Mouse (Mus musculus): ENCODE measurements around the gene Fan1. TPM values are rescaled to one million over a fixed set of nuclear protein-coding genes. Genes with fewer than 3 reads are reported as not detected.

Fan1 gene
- polyA plus RNA-seq, 1 experiment from 2014 or later, result 7.6 TPM

GRCm38 (mm10) chr7:64321125-64321524 lies 52.8 kb downstream of the Fan1 start:
- ATAC-seq (ENCODE audit: insufficient number of reproducible peaks, low FRiP score, low TSS enrichment, low read depth), result no peak
- H3K27ac ChIP-seq (replicated peaks; ENCODE audit: low read depth, low read length), result no peak overlapping the region
- H3K36me3 ChIP-seq (ENCODE audit: control insufficient read depth, insufficient read depth, low read length), result 0 out of 2 replicates have a peak, but pooled peaks cover 2% of the 10 kb centered on the region
- 87% methylated on average over 5 of the region's 5 CpGs for WGBS
- no peak overlapping the region for H3K4me2 ChIP-seq (ENCODE audit: low read depth, severe bottlenecking)
- H3K4me1 ChIP-seq (ENCODE audit: control insufficient read depth, insufficient read depth, low read length), result no peaks in the 10 kb centered on the region
- H3K9ac ChIP-seq (ENCODE audit: low read length), result no peak overlapping the region
- DNase-seq (ENCODE audit: low spot score), result no peak
- no peak overlapping the region for H3K4me3 ChIP-seq (ENCODE audit: low read depth, low read length)
- H3K27me3 ChIP-seq (ENCODE audit: control insufficient read depth, insufficient read depth, low read length), result no peaks in the 10 kb centered on the region
- no peaks in the 10 kb centered on the region for H3K9me3 ChIP-seq (ENCODE audit: control insufficient read depth, low read length)

DNA sequence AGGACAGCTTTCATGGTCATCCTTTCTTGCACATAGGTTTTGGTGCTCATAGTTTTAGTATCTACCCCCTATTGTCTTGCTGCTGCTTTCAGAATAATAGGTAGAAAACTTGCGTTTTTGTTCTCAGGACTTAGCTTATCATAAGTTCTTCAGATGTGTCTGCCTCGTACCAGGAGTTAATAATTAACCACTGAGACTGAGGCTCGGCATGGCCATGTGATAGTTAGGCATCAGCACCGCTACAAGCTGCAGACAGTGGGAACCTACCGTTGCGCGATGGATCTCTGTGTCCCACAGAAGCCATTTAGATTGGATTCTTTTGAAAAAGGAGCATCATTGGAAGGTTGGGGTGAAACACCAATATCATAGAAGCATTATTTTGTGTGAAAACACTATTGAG lies 61.1 kb downstream of the Fan1 start:
- Histone ChIP-seq H3K4me2 (ENCODE audit: low read depth, severe bottlenecking) (no peak overlapping the region), H3K27ac (replicated peaks; ENCODE audit: low read depth, low read length) (no peak overlapping the region), H3K9ac (ENCODE audit: low read length) (no peak overlapping the region), H3K4me3 (ENCODE audit: low read depth, low read length) (no peak overlapping the region), H3K4me1 (ENCODE audit: control insufficient read depth, insufficient read depth, low read length) (no peaks in the 10 kb centered on the region), H3K36me3 (ENCODE audit: control insufficient read depth, insufficient read depth, low read length) (no peaks in the 10 kb centered on the region), H3K27me3 (ENCODE audit: control insufficient read depth, insufficient read depth, low read length) (no peaks in the 10 kb centered on the region), H3K9me3 (ENCODE audit: control insufficient read depth, low read length) (no peaks in the 10 kb centered on the region)
- 96% methylated on average over 7 of the region's 7 CpGs for WGBS
- ATAC-seq (ENCODE audit: insufficient number of reproducible peaks, low FRiP score, low TSS enrichment, low read depth) (no peak), DNase-seq (ENCODE audit: low spot score) (no peak)

- H3K27ac ChIP-seq (replicated peaks; ENCODE audit: low read depth, low read length), result no peak overlapping the region
- H3K4me3 ChIP-seq (ENCODE audit: low read depth, low read length), result no peak overlapping the region
- H3K27me3 ChIP-seq (ENCODE audit: control insufficient read depth, insufficient read depth, low read length), result no peaks in the 10 kb centered on the region
- H3K4me1 ChIP-seq (ENCODE audit: control insufficient read depth, insufficient read depth, low read length), result no peaks in the 10 kb centered on the region
- H3K9ac ChIP-seq (ENCODE audit: low read length), result no peak overlapping the region
- H3K36me3 ChIP-seq (ENCODE audit: control insufficient read depth, insufficient read depth, low read length), result no peaks in the 10 kb centered on the region
- no peak for ATAC-seq (ENCODE audit: insufficient number of reproducible peaks, low FRiP score, low TSS enrichment, low read depth)
- no peak overlapping the region for H3K4me2 ChIP-seq (ENCODE audit: low read depth, severe bottlenecking)
- DNase-seq (ENCODE audit: low spot score), result no peak
- no peaks in the 10 kb centered on the region for H3K9me3 ChIP-seq (ENCODE audit: control insufficient read depth, low read length)
- WGBS, result 56% methylated on average over 2 of the region's 2 CpGs
Measured at GRCm38 (mm10) chr7:64310756-64311155, 63.1 kb downstream of the Fan1 start.

GRCm38 (mm10) chr7:64310241-64310640 lies 63.7 kb downstream of the Fan1 start:
- Histone ChIP-seq H3K27ac (replicated peaks; ENCODE audit: low read depth, low read length) (no peak overlapping the region), H3K4me1 (ENCODE audit: control insufficient read depth, insufficient read depth, low read length) (no peaks in the 10 kb centered on the region), H3K27me3 (ENCODE audit: control insufficient read depth, insufficient read depth, low read length) (no peaks in the 10 kb centered on the region), H3K4me2 (ENCODE audit: low read depth, severe bottlenecking) (no peak overlapping the region), H3K4me3 (ENCODE audit: low read depth, low read length) (no peak overlapping the region), H3K36me3 (ENCODE audit: control insufficient read depth, insufficient read depth, low read length) (no peaks in the 10 kb centered on the region), H3K9me3 (ENCODE audit: control insufficient read depth, low read length) (no peaks in the 10 kb centered on the region), H3K9ac (ENCODE audit: low read length) (no peak overlapping the region)
- WGBS, result 90% methylated on average over 7 of the region's 7 CpGs
- no peak for ATAC-seq (ENCODE audit: insufficient number of reproducible peaks, low FRiP score, low TSS enrichment, low read depth)
- DNase-seq (ENCODE audit: low spot score), result no peak

Other genes with a start within 250 kb of the Fan1 start
- 1.7 TPM in 2 replicates for gene Trpm1, start 220.3 kb downstream of the Fan1 start, polyA plus RNA-seq (2014; fragmentation: Nextera tagmentation; extraction: Ambion mirVana)
- 11.8 and 12.0 TPM in 2 replicates for gene Mtmr10, start 86.4 kb downstream of the Fan1 start, polyA plus RNA-seq (2014; fragmentation: Nextera tagmentation; extraction: Ambion mirVana)
- 55.1 and 61.8 TPM in 2 replicates for gene Mphosph10, start 18.2 kb upstream of the Fan1 start, polyA plus RNA-seq (2014; fragmentation: Nextera tagmentation; extraction: Ambion mirVana)
- gene Mcee, start 18.5 kb upstream of the Fan1 start, polyA plus RNA-seq (2014; fragmentation: Nextera tagmentation; extraction: Ambion mirVana), result 45.6 and 50.1 TPM in 2 replicates
- gene Apba2, start 127.6 kb upstream of the Fan1 start, polyA plus RNA-seq (2014; fragmentation: Nextera tagmentation; extraction: Ambion mirVana), result 6.1 and 6.3 TPM in 2 replicates